Mouse (Mus musculus) limb, embryonic 14.5 days (tissue): ENCODE results near the gene Dohh. TPM values are rescaled to one million over a fixed set of nuclear protein-coding genes. Genes with fewer than 3 reads are reported as not detected.
A peak's percentile ranks its signal among the peaks of the same experiment; 100 is the strongest.

Experiments used
- ATAC-seq: fragments of 200-750 bp; cut with Nextera tagmentation; 2 replicates; pipeline ENCODE4 v1.8.0; 2017; ENCODE audit warnings: low read depth, moderate number of reproducible peaks, moderate TSS enrichment; ENCODE audit not compliant: low FRiP score
- DNase-seq: peaks from one replicate; pipeline ENCODE4 v3.0.0-alpha.2; 2015; ENCODE audit warnings: low spot score
- H3K27ac ChIP-seq: fragments of 300-500 bp; sonication (generic); replicated peaks from 2 replicates; pipeline ENCODE4 v1.5.1; 2014; ENCODE audit warnings: low read depth, mild to moderate bottlenecking, low read length, moderate library complexity, mixed read lengths
- H3K27me3 ChIP-seq: fragments of 300-500 bp; sonication (generic); 2 replicates; pipeline ENCODE4 v1.6.1; 2014; ENCODE audit warnings: low read length, mixed read lengths; ENCODE audit not compliant: control insufficient read depth, insufficient read depth
- H3K36me3 ChIP-seq: fragments of 300-500 bp; sonication (generic); 2 replicates; pipeline ENCODE4 v1.6.1; 2014; ENCODE audit warnings: mild to moderate bottlenecking, low read length, moderate library complexity, mixed read lengths; ENCODE audit not compliant: control insufficient read depth, insufficient read depth
- H3K4me1 ChIP-seq: fragments of 300-500 bp; sonication (generic); 2 replicates; pipeline ENCODE4 v1.6.1; 2014; ENCODE audit warnings: antibody characterized with exemption, low read length, mixed read lengths; ENCODE audit not compliant: control insufficient read depth, insufficient read depth
- H3K4me2 ChIP-seq: fragments of 300-500 bp; sonication (generic); replicated peaks from 2 replicates; pipeline ENCODE4 v1.6.1; 2014; ENCODE audit warnings: low read depth, mild to moderate bottlenecking, low read length, moderate library complexity; ENCODE audit not compliant: severe bottlenecking
- H3K4me3 ChIP-seq: fragments of 300-500 bp; sonication (generic); replicated peaks from 2 replicates; pipeline ENCODE4 v1.5.1; 2014; ENCODE audit warnings: low read length
- H3K9ac ChIP-seq: fragments of 300-500 bp; sonication (generic); 2 replicates; pipeline ENCODE4 v1.6.1; 2014; ENCODE audit warnings: mild to moderate bottlenecking, low read depth, low read length, moderate library complexity; ENCODE audit not compliant: severe bottlenecking
- H3K9me3 ChIP-seq: fragments of 300-500 bp; sonication (generic); 2 replicates; pipeline ENCODE4 v1.6.1; 2016; ENCODE audit warnings: low read length; ENCODE audit not compliant: control insufficient read depth
- POLR2A ChIP-seq: fragments of 200-500 bp; IDR thresholded peaks from 2 replicates; pipeline ENCODE4 v1.8.0; 2012; ENCODE audit warnings: inconsistent platforms, mild to moderate bottlenecking, moderate library complexity, borderline replicate concordance; ENCODE audit not compliant: insufficient read depth, insufficient read length; ENCODE audit errors: extremely low read depth
- WGBS: fragments of 180-500 bp; shearing (Covaris S2); extraction: QIAGEN DNeasy Blood & Tissue Kit; methylation state at CpG from one replicate; pipeline ENCODE4 v1.1.7; 2014; 5-methylcytosine and 5-hydroxymethylcytosine counted together
- polyA plus RNA-seq, 2 experiments: library from polyadenylated mRNA; depleted of rRNA in 1 of 2; stranded (reverse) in 1 of 2; unstranded in 1 of 2; fragments of >200 nt; fragmentation: Nextera tagmentation in 1 of 2; extraction: Ambion mirVana in 1 of 2; gene quantifications; 2 replicates each; pipeline versions ENCODE4 v1.2.1 to v1.2.3; 2012 to 2014

Dohh gene
- polyA plus RNA-seq, 2 experiments, result 54.3 to 60.0 TPM

DNA sequence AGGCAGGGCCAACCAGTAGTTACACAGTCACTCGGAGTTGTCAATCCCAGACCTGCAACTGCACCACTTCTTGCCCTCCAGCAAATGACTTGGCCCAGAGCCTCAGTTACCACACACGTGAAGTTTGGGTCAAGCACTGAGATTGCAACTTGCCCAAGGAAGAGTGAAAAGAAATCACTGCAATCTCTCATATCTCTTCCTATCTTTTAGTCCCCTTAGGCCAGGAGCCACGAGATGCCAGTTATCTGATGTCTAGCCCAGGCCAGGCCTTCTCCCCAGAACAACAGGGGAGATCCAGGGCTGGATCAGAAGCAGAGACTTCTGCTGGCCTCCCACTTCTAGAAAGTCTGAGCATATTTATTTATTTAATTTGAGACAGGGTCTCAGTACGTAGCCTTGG, 28.7 kb upstream of the Dohh start:
- peaks cover 18% of the 10 kb centered on the region for H3K4me1 ChIP-seq
- H3K27me3 ChIP-seq, result no peaks in the 10 kb centered on the region
- no peak overlapping the region for H3K9ac ChIP-seq
- H3K9me3 ChIP-seq, result no peaks in the 10 kb centered on the region
- TF ChIP-seq POLR2A, result no peak
- H3K4me2 ChIP-seq, result no peak overlapping the region
- DNase-seq, result no peak
- 82% methylated on average over 4 of the region's 4 CpGs for WGBS
- no peak overlapping the region for H3K4me3 ChIP-seq
- H3K36me3 ChIP-seq, result peaks cover 7% of the 10 kb centered on the region; the same call in 1 of the 2 replicates
- no peak for ATAC-seq
- H3K27ac ChIP-seq, result no peak overlapping the region

DNA sequence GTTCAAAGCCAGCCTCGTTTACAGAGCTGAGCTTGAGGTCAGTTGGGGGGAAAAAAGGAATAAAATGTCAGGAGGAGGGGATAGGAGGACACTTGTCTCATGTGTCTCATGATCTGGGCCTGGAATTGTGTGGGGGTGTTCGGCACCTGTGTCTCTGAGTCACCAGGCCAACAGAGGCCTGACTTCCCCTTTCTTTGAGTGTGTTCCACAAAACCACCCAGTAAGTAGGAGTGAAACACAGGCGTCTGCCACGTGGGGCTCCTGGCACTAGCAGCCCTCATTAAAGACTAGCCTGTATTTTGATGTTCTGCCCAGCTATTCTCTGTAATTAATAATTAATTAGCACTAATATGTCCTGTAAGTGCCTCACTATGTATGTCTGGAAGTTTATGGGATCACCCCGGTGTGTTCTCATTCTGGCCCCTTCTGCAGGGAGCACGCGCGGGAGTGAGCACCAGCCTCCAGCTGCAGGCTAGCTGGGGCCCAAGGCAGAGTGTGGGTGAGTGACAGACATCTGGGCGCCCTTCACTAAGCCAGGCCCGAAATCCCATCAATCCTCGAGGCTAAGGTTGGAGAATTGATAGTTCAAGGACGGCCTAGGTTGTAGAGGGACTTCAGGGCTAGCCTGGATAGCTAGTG, 27.8 kb upstream of the Dohh start:
- DNase-seq (no peak), ATAC-seq (no peak)
- Histone ChIP-seq H3K9ac (no peak overlapping the region), H3K4me2 (peak overlapping the region; percentile 95; the same call in 1 of the 2 replicates), H3K4me3 (no peak overlapping the region; the same call in 1 of the 2 replicates), H3K4me1 (peaks cover 18% of the 10 kb centered on the region), H3K27me3 (no peaks in the 10 kb centered on the region), H3K9me3 (no peaks in the 10 kb centered on the region), H3K36me3 (peaks cover 7% of the 10 kb centered on the region; the same call in 1 of the 2 replicates), H3K27ac (no peak overlapping the region)
- WGBS, result 44% methylated on average over 12 of the region's 12 CpGs
- TF ChIP-seq POLR2A, result no peak

GRCm38 (mm10) chr10:81356991-81357844, 27.0 kb upstream of the Dohh start, which contains the start of gene Mfsd12:
TSS of gene Mfsd12 (plus strand) at chr10:81357491.
- no peak for TF ChIP-seq POLR2A
- Histone ChIP-seq H3K27ac (no peak within 1 kb of the TSS), H3K36me3 (peaks cover 8% of the 10 kb centered on the region; the same call in 1 of the 2 replicates), H3K9me3 (no peaks in the 10 kb centered on the region), H3K4me3 (peak within 1 kb of the TSS; percentile 72), H3K27me3 (no peaks in the 10 kb centered on the region), H3K9ac (peak within 1 kb of the TSS; percentile 72), H3K4me1 (peaks cover 18% of the 10 kb centered on the region), H3K4me2 (peak within 1 kb of the TSS; percentile 95)
- 3% methylated on average over 64 of the region's 79 CpGs for WGBS
- DNase-seq, result peak; percentile 87
- peak; percentile 91 for ATAC-seq

- no peak for TF ChIP-seq POLR2A
- Histone ChIP-seq H3K27me3 (peaks cover 6% of the 10 kb centered on the region), H3K4me2 (peak overlapping the region; percentile 95), H3K36me3 (peaks cover 13% of the 10 kb centered on the region; the same call in 1 of the 2 replicates), H3K9me3 (no peaks in the 10 kb centered on the region), H3K9ac (peak overlapping the region; percentile 72), H3K27ac (no peak overlapping the region), H3K4me1 (peaks cover 18% of the 10 kb centered on the region), H3K4me3 (peak overlapping the region; percentile 72)
- ATAC-seq (no peak), DNase-seq (no peak)
- 39% methylated on average over 4 of the region's 4 CpGs for WGBS
Measured at GRCm38 (mm10) chr10:81358209-81358608, 26.0 kb upstream of the Dohh start.

DNA sequence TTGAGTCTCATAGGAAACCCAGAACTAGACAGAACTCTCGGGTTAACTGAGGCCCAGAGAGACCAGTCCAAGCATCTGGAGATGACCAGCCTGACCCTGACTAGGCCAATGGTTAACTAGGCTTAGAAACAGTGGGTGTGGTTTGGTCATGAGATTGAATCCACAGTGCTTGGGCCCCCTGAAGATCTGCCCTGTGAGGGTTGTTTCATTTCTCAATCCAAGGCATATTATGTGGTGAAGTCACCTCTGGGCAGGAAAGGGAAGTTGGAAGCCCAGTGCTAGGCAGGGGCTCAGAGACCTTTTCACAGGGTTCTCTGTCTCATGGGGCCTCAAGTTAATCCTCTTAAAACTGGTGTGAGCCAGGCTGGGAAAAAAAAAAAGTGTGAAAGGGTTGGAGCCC, 25.4 kb upstream of the Dohh start:
- peaks cover 21% of the 10 kb centered on the region for H3K4me1 ChIP-seq
- peak overlapping the region; percentile 72; the same call in 1 of the 2 replicates for H3K4me3 ChIP-seq
- DNase-seq (no peak), ATAC-seq (no peak)
- no peaks in the 10 kb centered on the region for H3K9me3 ChIP-seq
- peak overlapping the region; percentile 95 for H3K4me2 ChIP-seq
- H3K36me3 ChIP-seq, result peaks cover 13% of the 10 kb centered on the region; the same call in 1 of the 2 replicates
- TF ChIP-seq POLR2A, result no peak
- peaks cover 11% of the 10 kb centered on the region for H3K27me3 ChIP-seq
- H3K9ac ChIP-seq, result peak overlapping the region; percentile 72; the same call in 1 of the 2 replicates
- 67% methylated on average over 1 of the region's 1 CpGs for WGBS
- H3K27ac ChIP-seq, result no peak overlapping the region
